Mouse (Mus musculus): Measurements from ENCODE around the gene Galnt7.

- TF ChIP-seq POLR2A (IDR thresholded peaks at IDR 0.05; ENCODE audit: extremely low read depth, insufficient read depth, low read length) (no peak), CTCF (IDR thresholded peaks at IDR 0.05; ENCODE audit: low read depth, low read length) (no peak)
These were observed 166.1 kb downstream of the Galnt7 start for GRCm38 (mm10) chr8:57486491-57487440.
